Mouse (Mus musculus) embryonic facial prominence, embryonic 15.5 days (tissue): ENCODE results near the gene Tmpo. TPM values are rescaled to one million over a fixed set of nuclear protein-coding genes. Genes with fewer than 3 reads are reported as not detected.
A peak's percentile ranks its signal among the peaks of the same experiment; 100 is the strongest.

Experiments used
- ATAC-seq: fragments of 200-750 bp; cut with Nextera tagmentation; 2 replicates; pipeline ENCODE4 v1.8.0; 2017; ENCODE audit warnings: low read depth, moderate TSS enrichment; ENCODE audit not compliant: insufficient number of reproducible peaks, low FRiP score, low TSS enrichment
- H3K27ac ChIP-seq: fragments of 300-500 bp; sonication (generic); replicated peaks from 2 replicates; pipeline ENCODE4 v1.5.1; 2015; ENCODE audit warnings: mild to moderate bottlenecking, inconsistent platforms
- H3K27me3 ChIP-seq: fragments of 300-500 bp; sonication (generic); 2 replicates; pipeline ENCODE4 v1.6.1; 2015; ENCODE audit warnings: inconsistent platforms
- H3K36me3 ChIP-seq: fragments of 300-500 bp; sonication (generic); 2 replicates; pipeline ENCODE4 v1.6.1; 2015; ENCODE audit warnings: mild to moderate bottlenecking, inconsistent platforms
- H3K4me1 ChIP-seq: fragments of 300-500 bp; sonication (generic); 2 replicates; pipeline ENCODE4 v1.6.1; 2015; ENCODE audit warnings: inconsistent platforms
- H3K4me2 ChIP-seq: fragments of 300-500 bp; sonication (generic); replicated peaks from 2 replicates; pipeline ENCODE4 v1.6.1; 2015; ENCODE audit warnings: mild to moderate bottlenecking, inconsistent platforms
- H3K4me3 ChIP-seq: fragments of 300-500 bp; sonication (generic); replicated peaks from 2 replicates; pipeline ENCODE4 v1.5.1; 2015; ENCODE audit warnings: mild to moderate bottlenecking, inconsistent platforms
- H3K9ac ChIP-seq: fragments of 300-500 bp; sonication (generic); 2 replicates; pipeline ENCODE4 v1.6.1; 2015; ENCODE audit warnings: inconsistent platforms
- H3K9me3 ChIP-seq: fragments of 300-500 bp; sonication (generic); replicated peaks from 2 replicates; pipeline ENCODE4 v1.6.1; 2016; ENCODE audit warnings: inconsistent platforms
- WGBS: fragments of 180-500 bp; shearing (Covaris S2); methylation state at CpG from one replicate; pipeline ENCODE4 v1.1.7; 2015; 5-methylcytosine and 5-hydroxymethylcytosine counted together
- polyA plus RNA-seq: library from polyadenylated mRNA; unstranded; fragments of >200 nt; fragmentation: Nextera tagmentation; extraction: Ambion mirVana; gene quantifications from 2 replicates; pipeline ENCODE4 v1.2.1, GENCODE M21; 2015

Tmpo gene
- polyA plus RNA-seq, result 198 and 203 TPM in 2 replicates

GRCm38 (mm10) chr10:91180761-91181460 is at the start of gene Tmpo:
Gene Tmpo, minus strand, starts transcription at chr10:91181315.
- ATAC-seq, result no peak
- Histone ChIP-seq H3K4me3 (peak within 1 kb of the TSS; percentile 62), H3K9me3 (no peaks in the 10 kb centered on the region), H3K4me1 (peaks cover 26% of the 10 kb centered on the region), H3K27ac (peak within 1 kb of the TSS; percentile 100), H3K27me3 (no peaks in the 10 kb centered on the region), H3K36me3 (no peaks in the 10 kb centered on the region), H3K4me2 (peak within 1 kb of the TSS; percentile 51), H3K9ac (peak within 1 kb of the TSS; percentile 63)
- 6% methylated on average over 18 of the region's 18 CpGs for WGBS

- H3K36me3 ChIP-seq, result no peaks in the 10 kb centered on the region
- no peak overlapping the region for H3K9ac ChIP-seq
- H3K4me3 ChIP-seq, result no peak overlapping the region
- H3K27me3 ChIP-seq, result no peaks in the 10 kb centered on the region
- peak overlapping the region; percentile 84 for H3K27ac ChIP-seq
- ATAC-seq, result no peak
- peaks cover 48% of the 10 kb centered on the region for H3K4me1 ChIP-seq
- H3K4me2 ChIP-seq, result no peak overlapping the region
- 26% methylated on average over 4 of the region's 4 CpGs for WGBS
- H3K9me3 ChIP-seq, result no peaks in the 10 kb centered on the region
Measured at GRCm38 (mm10) chr10:91230400-91230799, 49.3 kb upstream of the Tmpo start.

GRCm38 (mm10) chr10:91229518-91229961 is 48.4 kb upstream of the Tmpo start:
- WGBS, result 9% methylated on average over 7 of the region's 7 CpGs
- Histone ChIP-seq H3K9ac (no peak overlapping the region), H3K4me1 (peaks cover 48% of the 10 kb centered on the region)

GRCm38 (mm10) chr10:91228924-91229517 is 47.9 kb upstream of the Tmpo start:
- H3K9me3 ChIP-seq, result no peaks in the 10 kb centered on the region
- 40% methylated on average over 6 of the region's 6 CpGs for WGBS
- H3K4me3 ChIP-seq, result peak overlapping the region; percentile 5; the same call in 1 of the 2 replicates
- no peak overlapping the region for H3K9ac ChIP-seq
- peaks cover 48% of the 10 kb centered on the region for H3K4me1 ChIP-seq
- peak overlapping the region; percentile 35 for H3K4me2 ChIP-seq
- H3K27ac ChIP-seq, result peak overlapping the region; percentile 84
- H3K36me3 ChIP-seq, result no peaks in the 10 kb centered on the region
- no peak for ATAC-seq
- no peaks in the 10 kb centered on the region for H3K27me3 ChIP-seq

More at GRCm38 (mm10) chr10:91229518-91229961, 48.4 kb upstream of the Tmpo start:
- Histone ChIP-seq H3K4me3 (peak overlapping the region; percentile 5; the same call in 1 of the 2 replicates), H3K36me3 (no peaks in the 10 kb centered on the region), H3K27ac (peak overlapping the region; percentile 84), H3K4me2 (peak overlapping the region; percentile 35), H3K9me3 (no peaks in the 10 kb centered on the region), H3K27me3 (no peaks in the 10 kb centered on the region)
- peak; percentile 64 for ATAC-seq

GRCm38 (mm10) chr10:91227034-91227433 is 45.9 kb upstream of the Tmpo start:
- peak overlapping the region; percentile 71 for H3K27ac ChIP-seq
- H3K4me3 ChIP-seq, result no peak overlapping the region
- WGBS, result 17% methylated on average over 4 of the region's 4 CpGs
- ATAC-seq, result peak; percentile 84
- no peaks in the 10 kb centered on the region for H3K9me3 ChIP-seq
- H3K4me2 ChIP-seq, result no peak overlapping the region
- no peak overlapping the region for H3K9ac ChIP-seq
- H3K4me1 ChIP-seq, result peaks cover 46% of the 10 kb centered on the region
- H3K27me3 ChIP-seq, result no peaks in the 10 kb centered on the region
- H3K36me3 ChIP-seq, result no peaks in the 10 kb centered on the region

- no peaks in the 10 kb centered on the region for H3K36me3 ChIP-seq
- H3K27ac ChIP-seq, result peak overlapping the region; percentile 58
- ATAC-seq, result no peak
- H3K4me3 ChIP-seq, result no peak overlapping the region
- 36% methylated on average over 9 of the region's 9 CpGs for WGBS
- peaks cover 19% of the 10 kb centered on the region for H3K4me1 ChIP-seq
- no peaks in the 10 kb centered on the region for H3K9me3 ChIP-seq
- no peak overlapping the region for H3K4me2 ChIP-seq
- H3K9ac ChIP-seq, result no peak overlapping the region
- H3K27me3 ChIP-seq, result no peaks in the 10 kb centered on the region
Measured at GRCm38 (mm10) chr10:91222398-91223236, 41.5 kb upstream of the Tmpo start.

- ATAC-seq, result 0 out of 2 replicates have a peak, but pooled peaks have one; percentile 60
- Histone ChIP-seq H3K9ac (no peak overlapping the region), H3K27me3 (no peaks in the 10 kb centered on the region), H3K9me3 (no peaks in the 10 kb centered on the region), H3K27ac (peak overlapping the region; percentile 78), H3K4me3 (no peak overlapping the region), H3K36me3 (no peaks in the 10 kb centered on the region), H3K4me2 (0 out of 2 replicates have a peak overlapping the region, but pooled peaks have one; percentile 17), H3K4me1 (peaks cover 21% of the 10 kb centered on the region)
- WGBS, result 55% methylated on average over 11 of the region's 11 CpGs
Measured at GRCm38 (mm10) chr10:91208899-91209667, 28.0 kb upstream of the Tmpo start.

- H3K4me3 ChIP-seq, result no peak overlapping the region
- no peaks in the 10 kb centered on the region for H3K27me3 ChIP-seq
- ATAC-seq, result no peak; the same call in 1 of the 2 replicates
- H3K36me3 ChIP-seq, result no peaks in the 10 kb centered on the region
- no peak overlapping the region for H3K9ac ChIP-seq
- peaks cover 18% of the 10 kb centered on the region for H3K4me1 ChIP-seq
- H3K4me2 ChIP-seq, result 0 out of 2 replicates have a peak overlapping the region, but pooled peaks have one; percentile 17
- peak overlapping the region; percentile 78 for H3K27ac ChIP-seq
- no peaks in the 10 kb centered on the region for H3K9me3 ChIP-seq
- WGBS, result 38% methylated on average over 9 of the region's 9 CpGs
Measured at GRCm38 (mm10) chr10:91208461-91208860, 27.3 kb upstream of the Tmpo start.

GRCm38 (mm10) chr10:91207275-91207674 is 26.2 kb upstream of the Tmpo start:
- no peaks in the 10 kb centered on the region for H3K9me3 ChIP-seq
- H3K4me3 ChIP-seq, result no peak overlapping the region
- peaks cover 10% of the 10 kb centered on the region for H3K4me1 ChIP-seq
- no peak overlapping the region for H3K4me2 ChIP-seq
- no peak for ATAC-seq
- H3K27ac ChIP-seq, result no peak overlapping the region
- H3K27me3 ChIP-seq, result no peaks in the 10 kb centered on the region
- no peaks in the 10 kb centered on the region for H3K36me3 ChIP-seq
- no peak overlapping the region for H3K9ac ChIP-seq

- Histone ChIP-seq H3K4me1 (peaks cover 13% of the 10 kb centered on the region), H3K9me3 (no peaks in the 10 kb centered on the region), H3K9ac (no peak overlapping the region), H3K27me3 (no peaks in the 10 kb centered on the region), H3K27ac (no peak overlapping the region), H3K36me3 (no peaks in the 10 kb centered on the region), H3K4me3 (no peak overlapping the region), H3K4me2 (no peak overlapping the region)
- ATAC-seq, result no peak
- WGBS, result 89% methylated on average over 6 of the region's 6 CpGs
Measured at GRCm38 (mm10) chr10:91205632-91206031, 24.5 kb upstream of the Tmpo start.
